Mouse (Mus musculus): ENCODE data around the gene Itm2b. TPM values are rescaled to one million over a fixed set of nuclear protein-coding genes. Genes with fewer than 3 reads are reported as not detected.

The Itm2b gene
- total and polyA plus RNA-seq, 3 experiments, result 190 to 305 (median 254) TPM

DNA sequence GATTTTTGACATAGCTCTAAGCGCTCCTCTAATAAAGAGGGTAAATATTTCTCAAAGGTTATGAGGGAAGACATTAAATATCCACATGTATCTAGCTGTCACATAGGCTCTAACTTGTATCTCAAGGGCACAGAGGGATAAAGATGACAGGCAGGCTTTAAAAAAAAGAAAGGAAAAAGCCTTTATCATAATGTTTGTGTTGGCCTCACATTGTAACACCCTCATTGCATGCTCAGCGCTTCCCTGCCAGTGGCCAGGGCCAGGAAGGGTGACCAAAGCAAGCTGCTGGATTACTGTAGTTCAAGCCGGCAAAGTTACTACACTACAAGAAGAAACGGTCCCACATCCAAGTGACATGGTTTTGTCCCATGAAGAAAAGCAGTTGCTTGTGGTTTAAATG is 53.7 kb downstream of the Itm2b start:
- Histone ChIP-seq H3K36me3 (replicated peaks in 1 of 2; ENCODE audit: control insufficient read depth in 1 of 2, insufficient read depth in 1 of 2, low read length in 1 of 2) (no peaks in the 10 kb centered on the region), H3K4me3 (replicated peaks in 1 of 3; ENCODE audit: low read depth in 2 of 3, low read length in 2 of 3, poor library complexity in 1 of 3) (no peak overlapping the region), H3K4me2 (ENCODE audit: insufficient read depth, low read depth, poor library complexity, severe bottlenecking) (no peak overlapping the region), H3K79me2 (replicated peaks; ENCODE audit: control insufficient read depth, extremely low read depth, insufficient read depth, poor library complexity, severe bottlenecking) (no peaks in the 10 kb centered on the region), H3K4me1 (ENCODE audit: control insufficient read depth in 1 of 2, insufficient read depth in 2 of 2) (peaks cover 14 to 44% of the 10 kb centered on the region in 2 experiments), H3K27me3 (replicated peaks) (peaks cover 4% of the 10 kb centered on the region), H3K9me3 (replicated peaks; ENCODE audit: low read length) (no peaks in the 10 kb centered on the region), H3K27ac (ENCODE audit: insufficient read depth, low read depth) (no peak overlapping the region), H3K9ac (ENCODE audit: insufficient read depth, low read depth) (no peak overlapping the region)
- in situ Hi-C loops (cut with MboI; ENCODE audit: low pct_ligation_motif_present, low pct_unique_long_range_greater_than_20kb, low sequenced_read_pairs), result no loop called here
- TF ChIP-seq CHD1 (IDR thresholded peaks at IDR 0.05; ENCODE audit: low read depth, low read length), result no peak
- TF ChIP-seq RAD21 (IDR thresholded peaks at IDR 0.05; ENCODE audit: low read depth, low read length), result no peak
- TF ChIP-seq JUND (conservative IDR thresholded peaks at IDR 0.05; ENCODE audit: low read depth, low read length), result no peak
- no peak for TF ChIP-seq ZKSCAN1 (IDR thresholded peaks at IDR 0.05; ENCODE audit: borderline replicate concordance, low read depth, low read length)
- TF ChIP-seq SIN3A (IDR thresholded peaks at IDR 0.05; ENCODE audit: low read length), result no peak
- no peak for TF ChIP-seq RCOR1 (conservative IDR thresholded peaks at IDR 0.05; ENCODE audit: low read depth, low read length)
- TF ChIP-seq GABPA (IDR thresholded peaks at IDR 0.05; ENCODE audit: insufficient replicate concordance, low read depth, low read length), result no peak
- TF ChIP-seq MEF2A (IDR thresholded peaks at IDR 0.05; ENCODE audit: borderline replicate concordance, low read depth, low read length), result no peak
- TF ChIP-seq TCF12 (IDR thresholded peaks at IDR 0.05; ENCODE audit: low read depth, low read length), result no peak
- no peak for TF ChIP-seq PAX5 (IDR thresholded peaks at IDR 0.05; ENCODE audit: low read length)
- TF ChIP-seq ZMIZ1 (IDR thresholded peaks at IDR 0.05; ENCODE audit: low read depth, low read length), result no peak
- TF ChIP-seq MYC (IDR thresholded peaks at IDR 0.05; ENCODE audit: low read depth, low read length), result no peak
- TF ChIP-seq MAZ (IDR thresholded peaks at IDR 0.05; ENCODE audit: low read depth, low read length), result no peak
- no peak for TF ChIP-seq TBP (conservative IDR thresholded peaks at IDR 0.05; ENCODE audit: low read depth, low read length)
- no peak for TF ChIP-seq POLR2A (IDR thresholded peaks at IDR 0.05; ENCODE audit: low read depth, low read length)
- TF ChIP-seq NRF1 (IDR thresholded peaks at IDR 0.05; ENCODE audit: low read depth, low read length), result no peak
- TF ChIP-seq USF2 (conservative IDR thresholded peaks at IDR 0.05; ENCODE audit: low read depth, low read length), result no peak
- TF ChIP-seq CHD2 (IDR thresholded peaks at IDR 0.05; ENCODE audit: low read length), result no peak
- TF ChIP-seq NELFE (IDR thresholded peaks at IDR 0.05; ENCODE audit: low read depth, low read length), result no peak
- dilution Hi-C loops (cut with MboI; ENCODE audit: extremely low pct_ligation_motif_present, extremely low pct_unique_long_range_greater_than_20kb, low sequenced_read_pairs), result no loop called here
- DNase-seq (ENCODE audit: extremely low read depth), result no peak

DNA sequence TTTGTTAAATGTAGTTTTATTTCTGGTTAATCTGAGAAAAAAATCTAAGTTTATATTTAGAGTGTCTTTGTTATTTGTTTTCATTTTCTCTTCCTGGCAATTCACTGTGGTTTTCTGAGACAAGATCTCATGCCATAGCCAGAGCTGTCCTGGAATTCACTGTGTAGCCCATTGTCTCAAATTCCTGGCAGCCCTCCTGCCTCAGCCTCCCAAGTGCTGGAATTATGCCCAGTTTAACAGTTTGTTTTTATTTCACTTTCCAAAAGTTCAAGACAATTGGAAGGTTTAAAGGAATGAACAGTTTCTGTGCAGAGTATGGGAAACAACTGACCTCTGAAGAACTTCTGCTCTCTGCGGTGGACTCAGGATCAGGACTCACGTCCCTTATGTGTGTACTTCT is 55.2 kb downstream of the Itm2b start:
- dilution Hi-C loops (cut with MboI; ENCODE audit: extremely low pct_ligation_motif_present, extremely low pct_unique_long_range_greater_than_20kb, low sequenced_read_pairs), result no loop called here
- DNase-seq (ENCODE audit: extremely low read depth), result no peak

More for the DNA sequence above, 55.2 kb downstream of the Itm2b start:
- no peak overlapping the region for H3K27ac ChIP-seq (ENCODE audit: insufficient read depth, low read depth)
- H3K27me3 ChIP-seq (replicated peaks), result peaks cover 4% of the 10 kb centered on the region
- H3K36me3 ChIP-seq (replicated peaks in 1 of 2; ENCODE audit: control insufficient read depth in 1 of 2, insufficient read depth in 1 of 2, low read length in 1 of 2), result no peaks in the 10 kb centered on the region
- in situ Hi-C loops (cut with MboI; ENCODE audit: low pct_ligation_motif_present, low pct_unique_long_range_greater_than_20kb, low sequenced_read_pairs), result no loop called here
- no peak overlapping the region for H3K4me2 ChIP-seq (ENCODE audit: insufficient read depth, low read depth, poor library complexity, severe bottlenecking)
- no peak overlapping the region for H3K4me3 ChIP-seq (replicated peaks in 1 of 3; ENCODE audit: low read depth in 2 of 3, low read length in 2 of 3, poor library complexity in 1 of 3)
- H3K4me1 ChIP-seq (ENCODE audit: control insufficient read depth in 1 of 2, insufficient read depth in 2 of 2), result peaks cover 6 to 34% of the 10 kb centered on the region in 2 experiments; a peak in 3 of 4 replicates
- no peak overlapping the region for H3K9ac ChIP-seq (ENCODE audit: insufficient read depth, low read depth)
- H3K9me3 ChIP-seq (replicated peaks; ENCODE audit: low read length), result no peaks in the 10 kb centered on the region
- TF ChIP-seq GABPA (IDR thresholded peaks at IDR 0.05; ENCODE audit: insufficient replicate concordance, low read depth, low read length), result no peak
- TF ChIP-seq ETS1 (conservative IDR thresholded peaks at IDR 0.05; ENCODE audit: low read depth, low read length), result no peak
- no peak for TF ChIP-seq RAD21 (IDR thresholded peaks at IDR 0.05; ENCODE audit: low read depth, low read length)
- TF ChIP-seq POLR2AphosphoS2 (IDR thresholded peaks at IDR 0.05; ENCODE audit: low read depth, low read length), result no peak
- TF ChIP-seq ZKSCAN1 (IDR thresholded peaks at IDR 0.05; ENCODE audit: borderline replicate concordance, low read depth, low read length), result no peak
- no peak for TF ChIP-seq E2F4 (IDR thresholded peaks at IDR 0.05; ENCODE audit: insufficient replicate concordance, low read depth, low read length)
- no peak for TF ChIP-seq BHLHE40 (IDR thresholded peaks at IDR 0.05; ENCODE audit: low read depth, low read length)
- no peak for TF ChIP-seq ZNF384 (IDR thresholded peaks at IDR 0.05; ENCODE audit: low read depth, low read length)
- no peak for TF ChIP-seq EP300 (IDR thresholded peaks at IDR 0.05; ENCODE audit: low read length)
- no peak for TF ChIP-seq USF1 (IDR thresholded peaks at IDR 0.05; ENCODE audit: low read depth, low read length)
- TF ChIP-seq RCOR1 (conservative IDR thresholded peaks at IDR 0.05; ENCODE audit: low read depth, low read length), result no peak
- no peak for TF ChIP-seq SIN3A (IDR thresholded peaks at IDR 0.05; ENCODE audit: low read length)
- no peak for TF ChIP-seq MAZ (IDR thresholded peaks at IDR 0.05; ENCODE audit: low read depth, low read length)
- TF ChIP-seq SMC3 (IDR thresholded peaks at IDR 0.05; ENCODE audit: low read depth, low read length), result no peak
- TF ChIP-seq ELF1 (IDR thresholded peaks at IDR 0.05; ENCODE audit: low read depth, low read length), result no peak
- peaks cover under 1% of the 10 kb centered on the region; the same call in 1 of the 2 replicates for H3K79me2 ChIP-seq (replicated peaks; ENCODE audit: control insufficient read depth, extremely low read depth, insufficient read depth, poor library complexity, severe bottlenecking)

All from CH12.LX (cell line).